Mouse (Mus musculus) heart, postnatal 14 days (tissue): ENCODE results near the gene Gm28044. TPM values are rescaled to one million over a fixed set of nuclear protein-coding genes. Genes with fewer than 3 reads are reported as not detected.

Source experiments
- total RNA-seq, 2 experiments: library from RNA; stranded (reverse); gene quantifications; 2 replicates each; pipeline ENCODE4 v1.2.3; 2021

The Gm28044 gene
- total RNA-seq, 2 experiments from 2014 or later, result 0.67 to 0.93 TPM

Other genes starting within 250 kb of the Gm28044 start
- 1 to 10 TPM in 1 of 2 experiments, under 1 TPM in 1; 0.88 to 1.1 TPM for gene Rslcan18, start 244.3 kb downstream of the Gm28044 start, total RNA-seq
- gene Zfp759, start 238.9 kb downstream of the Gm28044 start, total RNA-seq, result 1 to 10 TPM; 4.0 to 6.5 TPM
- gene Rsl1, start 187.4 kb downstream of the Gm28044 start, total RNA-seq, result 1 to 10 TPM; 2.9 to 4.0 TPM
- 1 to 10 TPM in 1 of 2 experiments, under 1 TPM in 1; 0.95 to 1.0 TPM for gene Zfp455, start 166.0 kb downstream of the Gm28044 start, total RNA-seq
- 1 to 10 TPM; 2.5 to 2.7 TPM for gene Zfp458, start 82.1 kb downstream of the Gm28044 start, total RNA-seq
- gene Zfp457, start 54.1 kb downstream of the Gm28044 start, total RNA-seq, result 1 to 10 TPM; 2.9 to 4.5 TPM
- gene Zfp595, start 28.0 kb downstream of the Gm28044 start, total RNA-seq, result 1 to 10 TPM; 2.4 to 3.0 TPM
- 1 to 10 TPM; 1.3 to 1.5 TPM for gene Zfp953, start 69 bp upstream of the Gm28044 start, total RNA-seq
- gene Gm28041, start 15.2 kb upstream of the Gm28044 start, total RNA-seq, result 1 to 10 TPM in 1 of 2 experiments, under 1 TPM in 1; 0.69 to 1.8 TPM
- 1 to 10 TPM in 1 of 2 experiments, under 1 TPM in 1; 0.81 to 1.0 TPM for gene Zfp456, start 15.3 kb upstream of the Gm28044 start, total RNA-seq
- gene Zfp429, start 39.3 kb upstream of the Gm28044 start, total RNA-seq, result 1 to 10 TPM; 1.6 to 1.8 TPM
- under 1 TPM in 1 of 2 experiments, not detected in 1; 0.29 TPM for gene Zfp459, start 60.9 kb upstream of the Gm28044 start, total RNA-seq
- 1 to 10 TPM; 6.1 TPM for gene Zfp874a, start 91.1 kb upstream of the Gm28044 start, total RNA-seq
- 10 to 100 TPM; 13.6 to 14.4 TPM for gene Zfp874b, start 123.7 kb upstream of the Gm28044 start, total RNA-seq
- 1 to 10 TPM; 4.4 to 5.1 TPM for gene Zfp58, start 140.0 kb upstream of the Gm28044 start, total RNA-seq
- gene Gm26965, start 165.6 kb upstream of the Gm28044 start, total RNA-seq, result under 1 TPM in 1 of 2 experiments, not detected in 1; 0.45 TPM
- 10 to 100 TPM; 10.9 to 11.0 TPM for gene Zfp87, start 165.6 kb upstream of the Gm28044 start, total RNA-seq
- gene Zfp748, start 193.3 kb upstream of the Gm28044 start, total RNA-seq, result 1 to 10 TPM; 3.9 to 4.8 TPM
- 1 to 10 TPM; 4.3 TPM for gene Zfp729b, start 249.2 kb upstream of the Gm28044 start, total RNA-seq